Mouse (Mus musculus) heart, adult 2 months (tissue): ENCODE data around the gene Bbs7.

ENCODE experiments used
- CTCF ChIP-seq: fragments of 200-600 bp; IDR thresholded peaks from 2 replicates; pipeline ENCODE4 v1.8.1; 2022; ENCODE audit warnings: antibody characterized with exemption, mild to moderate bottlenecking, moderate library complexity
- EP300 ChIP-seq: fragments of 200-500 bp; IDR thresholded peaks from 2 replicates; pipeline ENCODE4 v1.6.1; 2011; ENCODE audit warnings: low read depth, low read length, control low read depth; ENCODE audit not compliant: insufficient read depth

- no peak for TF ChIP-seq CTCF
- TF ChIP-seq EP300 = no peak
These were observed 61.4 kb downstream of the Bbs7 start for GRCm38 (mm10) chr3:36551851-36552384.
